Mouse (Mus musculus) WW6 (cell line): ENCODE measurements around the gene Rars2.

Source experiments
- DNase-seq: peaks from one replicate; pipeline ENCODE4 v3.0.0-alpha.2; 2013; ENCODE audit warnings: low read depth, low spot score

Rars2 gene

DNA sequence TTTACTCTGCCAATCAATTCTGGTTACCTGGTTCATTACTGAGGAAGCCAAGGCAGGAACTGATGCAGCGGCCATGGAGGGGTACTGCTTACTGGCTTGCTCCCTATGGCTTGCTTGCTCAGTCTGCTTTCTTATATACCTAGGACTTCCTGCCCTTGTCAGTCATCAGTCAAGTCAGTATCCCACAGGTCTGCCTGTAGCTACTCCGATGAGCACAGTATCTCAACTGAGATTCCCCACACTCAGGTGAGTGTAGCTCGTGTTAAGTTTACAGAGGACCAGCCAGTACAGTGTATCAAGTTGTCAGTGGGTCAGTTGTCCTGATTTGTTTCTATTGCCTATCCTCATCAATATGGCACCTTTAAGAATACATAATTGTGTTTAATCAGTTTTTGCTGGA is 26.0 kb downstream of the Rars2 start:
- DNase-seq, result no peak

DNA sequence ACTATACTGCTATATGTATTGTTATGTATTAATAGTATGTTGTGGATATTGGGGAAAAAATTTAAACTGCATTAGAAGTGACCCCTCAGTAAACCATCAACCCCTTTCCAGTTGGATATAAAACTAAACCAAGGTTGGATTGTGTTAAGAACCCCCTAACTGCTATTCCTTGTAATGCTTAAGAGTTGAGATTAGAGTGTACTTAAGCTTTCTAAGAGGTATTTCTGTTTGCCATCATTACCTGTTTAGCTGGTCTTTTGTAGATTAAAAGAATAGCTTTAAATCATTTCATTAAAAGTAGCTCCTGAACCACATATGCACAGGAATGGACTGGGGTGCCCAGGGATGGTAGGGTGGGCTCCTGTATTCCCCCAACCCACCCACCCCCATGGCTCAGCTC is 30.0 kb downstream of the Rars2 start:
- DNase-seq, result no peak

DNA sequence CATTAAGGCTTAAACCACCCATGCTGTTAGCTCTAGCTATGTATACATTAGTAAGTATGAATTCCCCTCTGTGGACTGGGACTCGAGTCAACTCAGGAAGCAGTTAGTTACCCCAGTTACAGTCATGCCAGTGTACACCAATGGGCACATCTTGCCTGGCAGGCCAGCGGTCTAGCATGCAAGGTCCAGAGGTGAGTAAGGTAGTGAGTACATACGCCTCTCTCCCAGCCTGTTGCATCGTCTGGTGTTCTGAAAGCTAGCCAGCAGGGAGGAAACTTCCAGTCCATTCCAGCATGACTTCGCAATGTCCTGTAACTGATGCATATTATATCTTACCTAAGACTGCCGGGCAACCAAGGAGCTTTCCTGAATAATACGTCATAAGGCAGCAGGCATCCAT is 38.4 kb downstream of the Rars2 start:
- no peak for DNase-seq

DNA sequence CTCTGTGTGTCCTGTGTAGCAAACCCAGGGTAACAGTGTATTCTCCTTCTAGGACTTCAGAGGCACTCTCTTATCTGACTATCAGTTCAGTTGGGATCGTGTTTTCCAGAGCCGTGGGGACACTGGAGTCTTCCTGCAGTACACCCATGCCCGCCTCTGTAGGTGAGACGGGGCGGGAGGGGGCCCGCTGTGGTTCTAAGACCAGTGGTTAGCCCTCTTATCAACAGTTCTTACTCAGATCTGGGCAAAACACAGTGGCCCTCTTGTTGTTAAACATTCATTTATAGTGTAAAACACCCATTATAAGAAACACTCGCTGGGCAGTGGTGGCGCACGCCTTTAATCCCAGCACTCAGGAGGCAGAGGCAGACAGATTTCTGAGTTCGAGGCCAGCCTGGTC is 41.3 kb downstream of the Rars2 start:
- DNase-seq, result no peak

DNA sequence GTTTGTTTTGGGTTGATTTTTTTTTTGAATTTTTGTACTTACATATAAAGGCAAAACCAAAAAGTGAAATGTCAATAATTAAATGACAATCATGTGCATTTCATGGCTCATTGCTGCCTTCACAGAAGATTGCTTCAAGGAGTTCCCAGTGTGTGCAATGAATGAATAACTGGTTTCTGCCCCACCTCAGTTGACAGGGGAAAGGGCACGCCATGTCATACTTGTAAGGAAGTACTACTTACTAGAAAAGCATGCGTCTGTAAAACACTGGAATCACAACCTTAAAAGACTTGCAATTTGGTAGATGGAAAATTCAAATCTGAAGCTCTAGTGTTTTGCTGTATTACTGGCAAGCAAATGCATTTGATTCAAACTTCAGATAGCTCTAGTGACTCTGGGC is 44.3 kb downstream of the Rars2 start:
- DNase-seq, result no peak

DNA sequence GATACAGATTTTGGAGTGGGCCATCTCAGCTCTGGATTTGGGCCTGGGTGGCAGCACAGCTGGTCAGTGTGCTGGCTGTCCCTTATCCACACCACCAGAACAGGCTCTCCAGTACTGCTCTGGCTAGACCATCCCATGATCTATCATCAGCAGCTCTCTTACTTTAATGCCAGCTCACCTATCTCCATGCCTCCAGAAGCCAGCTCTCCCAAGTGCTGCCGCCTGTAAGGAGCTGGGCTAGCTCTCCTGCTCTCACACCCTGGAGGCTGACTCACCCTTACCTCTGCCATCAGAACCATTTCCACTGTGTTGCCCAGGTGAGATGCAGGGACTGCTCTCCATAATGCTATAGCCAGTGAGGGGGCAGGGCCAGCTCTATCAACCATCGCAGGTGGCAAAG is 46.8 kb downstream of the Rars2 start:
- DNase-seq, result no peak

DNA sequence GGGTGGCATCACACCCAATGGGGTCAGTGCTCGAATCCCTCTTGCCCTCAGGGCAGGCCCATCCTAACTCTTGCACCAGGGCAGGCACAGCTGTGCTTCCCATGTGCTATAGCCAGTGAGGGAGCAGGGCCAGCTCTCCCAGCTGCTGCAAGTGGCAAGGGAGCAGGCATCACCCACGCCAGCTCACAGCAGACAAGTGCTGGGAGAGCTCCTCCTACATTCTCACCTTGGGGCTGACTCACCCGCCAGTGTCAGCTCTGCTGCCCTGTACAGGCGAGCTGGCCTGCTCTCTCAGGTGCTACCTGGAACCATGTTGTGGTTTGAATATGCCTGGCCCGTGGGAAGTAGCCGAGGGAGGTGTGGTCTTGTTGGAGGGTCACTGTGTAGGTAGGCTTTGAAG is 47.2 kb downstream of the Rars2 start:
- no peak for DNase-seq

DNA sequence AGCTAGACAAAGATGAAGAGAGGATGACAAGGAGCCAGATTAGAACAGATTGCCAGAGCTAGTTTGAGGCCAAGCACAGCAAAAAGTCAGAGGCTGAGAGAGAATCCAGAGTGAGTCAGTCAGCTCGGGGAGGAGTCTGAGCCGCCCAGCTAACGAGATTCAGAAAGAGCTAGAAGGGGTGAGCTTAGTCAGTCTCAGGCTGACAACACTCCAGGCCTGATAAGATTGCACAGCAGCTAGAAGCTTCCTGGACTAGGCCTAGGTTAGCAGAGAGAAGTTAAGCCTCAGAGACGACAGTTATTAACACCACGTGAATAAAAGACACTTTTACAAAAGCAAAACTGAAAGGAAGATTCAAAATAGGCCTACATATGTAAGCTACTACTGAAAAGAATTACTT is 53.2 kb downstream of the Rars2 start:
- no peak for DNase-seq

DNA sequence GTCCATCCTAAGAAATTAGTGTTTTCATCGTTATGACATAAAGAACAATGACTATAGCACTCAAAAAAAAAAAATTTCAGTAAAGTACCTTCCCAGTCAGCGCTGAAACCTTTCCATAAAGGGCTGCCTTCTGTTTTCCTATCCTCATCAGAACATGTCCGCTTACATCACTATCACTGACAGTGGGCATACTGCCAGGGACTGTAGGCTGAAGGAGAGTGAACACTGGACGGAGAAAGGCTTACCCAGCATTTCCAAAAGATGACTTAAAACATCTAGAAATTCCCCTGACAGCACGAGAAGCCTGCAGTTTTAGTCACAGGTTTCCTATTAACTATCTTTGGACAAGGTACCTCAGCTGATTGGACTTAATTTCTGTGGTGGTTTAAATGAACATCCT is 59.0 kb downstream of the Rars2 start:
- no peak for DNase-seq

DNA sequence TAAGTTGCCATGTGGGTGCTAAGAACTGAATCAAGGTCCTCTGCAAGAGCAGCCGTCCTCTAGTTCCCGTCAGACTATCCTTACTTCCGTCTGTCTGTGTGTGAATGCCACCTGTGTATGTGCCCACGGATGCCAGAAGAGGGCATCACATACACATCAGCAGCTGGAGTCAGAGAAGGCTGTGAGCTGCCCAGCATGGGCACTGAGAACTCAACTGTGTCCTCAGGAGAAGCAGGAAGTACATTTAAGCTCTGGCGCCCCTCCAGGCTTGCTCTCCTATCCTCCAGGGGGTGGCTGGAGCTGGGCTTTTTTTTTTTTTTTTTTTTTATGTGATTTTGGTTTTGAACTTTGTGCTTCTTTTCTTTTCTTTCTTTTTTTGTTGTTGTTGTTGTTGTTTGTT is 65.8 kb downstream of the Rars2 start:
- no peak for DNase-seq

DNA sequence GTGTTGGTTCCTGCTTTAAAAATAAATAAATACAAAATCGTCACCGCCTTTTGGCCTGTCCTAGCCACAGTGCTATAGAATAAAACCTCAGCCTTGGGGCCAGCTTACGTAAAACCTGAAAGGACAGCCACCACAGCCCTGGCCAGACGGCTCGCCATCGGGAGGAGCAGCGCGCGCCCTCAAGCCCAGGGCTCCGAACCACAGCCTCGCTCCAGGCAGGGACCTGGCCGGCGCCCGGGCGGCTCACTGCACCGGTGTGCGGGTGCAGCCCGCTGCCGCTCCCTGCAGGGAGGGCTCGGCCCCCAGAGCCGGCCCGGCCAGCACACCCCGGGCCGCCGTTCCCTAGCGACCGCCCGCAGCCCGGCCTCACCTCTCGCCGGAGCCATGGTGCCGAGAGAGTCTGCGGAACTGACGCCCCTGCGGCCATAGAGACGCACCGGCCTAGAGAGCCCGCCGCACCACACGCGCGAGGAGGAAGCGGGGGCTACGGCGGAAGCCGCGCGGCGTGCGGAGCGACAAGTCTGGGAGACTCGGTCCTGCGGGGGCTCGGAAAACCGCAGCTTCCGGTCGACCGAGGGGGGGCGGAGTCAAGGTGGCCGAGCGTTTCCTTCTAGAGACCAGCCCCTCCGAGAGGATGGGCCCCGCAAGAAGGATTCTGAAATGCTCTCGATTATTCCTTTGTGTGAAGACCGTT is 72.3 kb downstream of the Rars2 start, which contains the start of gene Slc35a1:
TSS of gene Slc35a1 (minus strand) at position 565 of the 694 bp plus-strand sequence.
- DNase-seq, result peak; percentile 63

DNA sequence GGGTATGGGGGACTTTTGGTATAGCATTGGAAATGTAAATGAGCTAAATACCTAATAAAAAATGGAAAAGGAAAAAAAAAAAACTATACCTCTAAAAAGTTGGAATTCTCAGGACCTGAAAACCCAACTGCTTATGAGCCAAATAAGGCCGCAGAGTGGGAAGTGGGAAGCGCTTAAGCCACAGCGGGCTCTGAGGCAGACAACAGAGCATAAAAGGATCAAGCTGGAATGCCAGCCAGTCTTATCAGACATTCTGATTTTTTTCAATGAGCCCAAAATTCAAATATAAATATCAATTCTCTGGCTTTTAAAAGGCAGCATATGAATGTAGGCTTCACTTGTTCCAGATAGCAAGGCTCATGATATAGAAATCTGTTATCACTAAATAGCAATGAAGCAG is 73.3 kb downstream of the Rars2 start:
- DNase-seq, result no peak

DNA sequence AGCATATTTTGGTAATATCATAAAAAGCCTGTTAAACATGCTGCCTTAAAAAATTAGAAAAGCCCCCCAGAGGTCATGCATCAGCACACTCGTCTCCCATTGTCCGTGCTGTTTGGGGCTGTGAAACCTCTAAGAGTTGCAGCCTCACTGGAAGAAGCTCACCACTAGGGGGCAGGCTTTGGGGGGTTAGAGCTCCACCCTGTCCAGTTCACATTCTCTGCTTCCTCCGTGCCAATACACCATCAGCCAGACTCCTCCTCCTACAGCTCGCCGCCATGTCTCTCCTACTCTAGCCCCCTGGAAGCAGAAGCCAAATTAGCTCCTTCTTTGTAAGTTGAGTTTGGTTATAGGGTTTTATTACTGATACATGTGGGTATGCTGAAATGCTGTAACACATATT is 86.8 kb downstream of the Rars2 start:
- peak; percentile 69 for DNase-seq

DNA sequence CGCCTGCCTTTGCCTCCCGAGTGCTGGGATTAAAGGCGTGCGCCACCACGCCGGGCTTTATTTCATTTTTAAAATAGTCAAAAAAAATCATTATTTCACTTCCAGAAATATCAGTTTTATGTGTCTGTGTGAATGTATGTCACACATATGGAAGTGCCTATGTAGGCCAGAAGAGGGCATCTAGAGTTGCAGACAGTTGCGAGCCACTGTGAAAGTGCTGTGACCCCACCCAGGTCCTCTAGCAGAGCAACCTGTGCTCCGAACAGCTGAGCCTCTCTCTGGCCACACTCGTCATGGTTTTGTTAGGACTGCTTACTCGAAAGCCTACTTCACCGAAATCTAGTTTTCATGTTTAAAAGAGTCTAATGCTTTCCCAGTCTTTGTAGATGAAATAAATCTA is 87.5 kb downstream of the Rars2 start:
- DNase-seq, result no peak

DNA sequence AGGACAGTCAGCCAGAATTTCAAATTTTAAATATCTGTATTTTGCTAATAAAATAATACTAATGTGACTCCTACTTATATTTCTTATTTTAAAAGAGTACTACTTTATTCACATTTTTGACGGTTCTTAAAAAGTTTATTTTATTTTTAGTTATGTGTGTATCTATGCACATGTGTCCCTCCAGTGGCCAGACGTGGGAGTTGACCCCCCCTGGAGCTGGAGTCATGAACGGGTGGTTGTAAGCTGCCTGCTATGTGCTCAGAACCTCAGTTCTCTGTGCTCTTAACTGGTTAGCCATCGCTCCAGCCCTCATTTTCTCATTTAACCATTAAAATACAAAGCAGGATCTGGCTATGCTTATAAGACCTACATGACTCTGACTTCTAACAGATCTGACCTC is 88.3 kb downstream of the Rars2 start:
- DNase-seq, result no peak

DNA sequence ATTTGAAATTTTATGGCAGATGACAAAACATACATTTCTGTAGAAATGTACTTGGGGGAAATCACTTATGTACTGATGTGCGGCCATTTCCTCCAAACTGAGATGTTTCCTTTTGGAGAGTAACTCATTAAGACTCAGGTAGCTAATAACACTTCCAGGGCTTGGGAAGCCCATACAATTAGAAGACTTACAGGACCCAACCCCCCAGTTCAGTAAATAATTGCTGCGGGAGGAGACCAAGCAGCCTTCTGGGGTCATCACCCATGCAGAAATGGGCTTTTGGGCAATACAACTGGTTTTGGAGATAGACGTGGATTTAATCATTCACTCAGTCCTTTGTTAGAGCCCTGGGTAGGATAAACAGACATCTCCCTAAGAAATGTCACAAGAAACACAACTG is 92.5 kb downstream of the Rars2 start:
- no peak for DNase-seq

DNA sequence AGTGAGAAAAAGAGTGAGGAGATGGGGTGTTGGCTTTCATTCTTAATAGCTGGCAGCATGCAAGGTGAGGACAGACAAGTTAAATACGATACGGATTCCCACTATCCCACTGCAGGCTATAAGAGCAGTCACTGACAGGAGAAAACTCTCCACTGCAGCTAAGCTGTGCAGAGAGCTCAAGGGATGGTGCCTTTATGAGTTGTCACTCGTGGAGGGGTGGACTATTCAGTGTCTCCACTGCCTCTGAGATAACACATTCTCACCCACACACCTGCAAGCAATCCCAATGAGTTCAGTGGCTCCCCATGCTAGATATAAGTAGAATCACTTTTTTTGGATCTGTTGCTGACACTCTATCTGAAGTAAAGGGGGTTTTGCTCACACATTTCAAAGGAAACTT is 93.4 kb downstream of the Rars2 start:
- DNase-seq, result no peak
